Mouse (Mus musculus) brain, embryonic 14.5 days (tissue): ENCODE results near the gene Ppp3r2. TPM values are rescaled to one million over a fixed set of nuclear protein-coding genes. Genes with fewer than 3 reads are reported as not detected.

ENCODE experiments used
- DNase-seq: peaks from one replicate; pipeline ENCODE4 v3.0.0-alpha.2; 2011; ENCODE audit warnings: low read depth
- CTCF ChIP-seq: fragments of 200-500 bp; IDR thresholded peaks from 2 replicates; pipeline ENCODE4 v1.5.1; 2012; ENCODE audit warnings: inconsistent platforms, mild to moderate bottlenecking, moderate library complexity, borderline replicate concordance; ENCODE audit not compliant: insufficient read depth, insufficient read length; ENCODE audit errors: extremely low read depth
- POLR2A ChIP-seq: fragments of 200-500 bp; IDR thresholded peaks from 2 replicates; pipeline ENCODE4 v1.6.1; 2012; ENCODE audit warnings: mild to moderate bottlenecking, inconsistent platforms, borderline replicate concordance; ENCODE audit not compliant: poor library complexity, insufficient read depth, insufficient read length, severe bottlenecking; ENCODE audit errors: extremely low read depth
- polyA plus RNA-seq: library from polyadenylated mRNA; depleted of rRNA; stranded (reverse); fragments of >200 nt; gene quantifications from 2 replicates; pipeline ENCODE4 v1.2.3, GENCODE M21; 2012; rRNA removed

The Ppp3r2 gene
- 0.09 and 0.38 TPM in 2 replicates for polyA plus RNA-seq

GRCm38 (mm10) chr4:49681812-49682211, at the start of gene Ppp3r2:
Ppp3r2 (minus strand) TSS chr4:49682024.
- no peak for DNase-seq
- TF ChIP-seq CTCF: no peak
- no peak for TF ChIP-seq POLR2A

DNA sequence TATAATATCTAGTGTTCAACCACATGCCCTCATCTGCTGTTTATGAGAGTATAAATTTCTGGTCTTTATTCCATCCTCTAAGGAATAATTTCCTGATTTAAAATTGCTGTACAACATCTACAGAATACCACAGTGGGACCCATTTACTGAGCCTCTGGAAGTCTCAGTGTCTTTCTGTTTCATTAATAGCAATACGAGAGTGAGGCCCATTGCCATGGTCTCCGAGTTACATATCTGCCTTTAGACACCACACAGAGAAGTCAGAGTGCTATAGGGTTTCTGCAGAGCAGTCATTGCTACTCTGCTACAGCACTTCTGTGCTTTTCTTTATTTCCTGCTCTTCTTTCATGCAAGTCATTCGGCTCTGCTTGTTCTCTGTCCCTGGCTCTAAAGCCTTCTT, 47.5 kb upstream of the Ppp3r2 start:
- no peak for TF ChIP-seq POLR2A
- no peak for TF ChIP-seq CTCF
- DNase-seq: no peak

- no peak for TF ChIP-seq CTCF
- no peak for TF ChIP-seq POLR2A
- DNase-seq: no peak
Observed at GRCm38 (mm10) chr4:49723908-49724307, 42.1 kb upstream of the Ppp3r2 start.

DNA sequence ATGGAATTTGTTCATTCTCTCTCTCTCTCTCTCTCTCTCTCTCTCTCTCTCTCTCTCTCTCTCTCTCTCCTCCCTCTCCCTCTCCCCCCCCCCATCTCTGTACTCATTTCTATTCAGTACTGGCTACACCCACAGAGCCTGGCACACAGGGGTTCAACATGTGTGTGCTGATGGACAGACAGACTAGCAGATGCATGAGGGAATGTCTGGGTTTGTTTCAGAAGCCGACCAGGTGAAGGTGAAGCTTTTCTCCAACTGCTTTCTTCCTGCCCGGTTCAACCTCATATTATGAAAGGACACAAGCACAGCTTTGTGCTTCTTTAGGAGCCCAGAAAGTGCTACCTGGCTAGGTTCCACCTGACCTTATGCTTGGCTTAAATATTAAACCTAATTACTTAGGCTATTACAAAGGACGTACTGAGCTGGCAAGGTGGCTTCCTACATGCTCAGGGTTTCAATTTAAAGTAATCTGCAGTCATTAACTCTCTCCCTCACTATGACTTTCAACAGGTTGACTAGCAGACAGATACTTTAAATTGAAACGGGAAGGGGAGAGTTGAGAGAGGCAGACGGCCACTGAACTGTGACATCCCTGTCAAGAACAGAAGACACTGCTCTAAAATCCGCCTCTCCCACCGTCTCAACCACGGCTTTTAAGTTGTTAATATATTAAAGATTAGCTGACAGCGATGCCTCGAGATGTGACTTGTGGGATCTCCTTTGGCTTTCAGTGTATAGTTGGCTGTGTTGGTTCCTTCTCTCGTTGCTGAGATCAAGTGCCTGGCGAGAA, 9.8 kb upstream of the Ppp3r2 start:
- TF ChIP-seq POLR2A: no peak
- TF ChIP-seq CTCF: no peak
- DNase-seq: peak; percentile 12

GRCm38 (mm10) chr4:49688594-49689288, 6.9 kb upstream of the Ppp3r2 start:
- no peak for TF ChIP-seq POLR2A
- TF ChIP-seq CTCF: peak; percentile 78
- peak; percentile 93 for DNase-seq

DNA sequence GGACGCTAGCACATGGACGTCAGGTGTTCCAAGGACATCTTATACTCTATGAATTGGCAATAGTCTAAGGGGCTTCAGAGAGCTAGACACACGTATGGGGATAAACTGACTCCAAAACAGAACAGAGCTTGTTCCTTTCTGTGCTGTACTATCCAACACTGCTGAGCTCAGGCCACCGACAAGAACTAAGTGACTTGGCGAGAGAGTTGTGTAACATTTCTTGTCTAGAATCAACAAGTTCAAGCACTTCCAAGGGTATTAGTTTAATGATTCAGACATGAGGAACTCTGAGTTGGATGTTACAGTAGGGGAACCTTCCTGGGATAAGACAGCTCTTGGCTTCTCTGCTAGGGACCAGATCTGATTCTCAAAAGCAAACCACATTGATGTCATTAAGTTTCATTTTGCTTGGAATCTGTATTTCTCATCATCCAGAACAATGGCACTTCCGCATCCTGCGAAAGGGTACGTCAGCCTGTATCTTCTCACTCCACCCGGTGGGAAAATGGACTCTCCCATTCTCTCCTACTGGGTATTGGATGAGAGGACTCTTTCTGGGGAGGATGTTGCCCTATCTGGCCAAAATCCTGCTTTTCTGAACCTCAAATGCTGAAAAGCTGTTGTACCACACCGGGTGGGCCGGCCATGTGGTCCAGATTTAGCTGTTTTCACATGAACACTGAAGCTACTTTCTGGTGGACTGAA, 1.5 kb downstream of the Ppp3r2 start:
- DNase-seq: no peak
- TF ChIP-seq POLR2A (no peak), CTCF (no peak)

- TF ChIP-seq CTCF (no peak), POLR2A (no peak)
- DNase-seq: no peak
Observed at GRCm38 (mm10) chr4:49676790-49677189, 5.0 kb downstream of the Ppp3r2 start.

- TF ChIP-seq CTCF (no peak), POLR2A (no peak)
- DNase-seq: no peak
Observed at GRCm38 (mm10) chr4:49676071-49676470, 5.8 kb downstream of the Ppp3r2 start.

- no peak for DNase-seq
- TF ChIP-seq POLR2A (no peak), CTCF (no peak)
Observed at GRCm38 (mm10) chr4:49664850-49665249, 17.0 kb downstream of the Ppp3r2 start.

GRCm38 (mm10) chr4:49662231-49662630, 19.6 kb downstream of the Ppp3r2 start:
- TF ChIP-seq POLR2A: no peak
- no peak for TF ChIP-seq CTCF
- no peak for DNase-seq

- no peak for TF ChIP-seq POLR2A
- TF ChIP-seq CTCF: no peak
- DNase-seq: no peak
Observed at GRCm38 (mm10) chr4:49661664-49662063, 20.2 kb downstream of the Ppp3r2 start.

- peak; percentile 64 for DNase-seq
- TF ChIP-seq CTCF (no peak), POLR2A (no peak)
Observed at GRCm38 (mm10) chr4:49659421-49659820, 22.4 kb downstream of the Ppp3r2 start.

- no peak for DNase-seq
- TF ChIP-seq POLR2A (no peak), CTCF (no peak)
Observed at GRCm38 (mm10) chr4:49639913-49640312, 41.9 kb downstream of the Ppp3r2 start.
